Mouse (Mus musculus) urinary bladder, postnatal 4 days (tissue): Measurements from ENCODE around the gene Trp63.

Source experiments
- DNase-seq, 2 experiments: peaks; one replicate each; pipeline ENCODE4 v3.0.0; 2021 to 2022; ENCODE audit warnings: low spot score in 2 of 2

Trp63 gene

DNA sequence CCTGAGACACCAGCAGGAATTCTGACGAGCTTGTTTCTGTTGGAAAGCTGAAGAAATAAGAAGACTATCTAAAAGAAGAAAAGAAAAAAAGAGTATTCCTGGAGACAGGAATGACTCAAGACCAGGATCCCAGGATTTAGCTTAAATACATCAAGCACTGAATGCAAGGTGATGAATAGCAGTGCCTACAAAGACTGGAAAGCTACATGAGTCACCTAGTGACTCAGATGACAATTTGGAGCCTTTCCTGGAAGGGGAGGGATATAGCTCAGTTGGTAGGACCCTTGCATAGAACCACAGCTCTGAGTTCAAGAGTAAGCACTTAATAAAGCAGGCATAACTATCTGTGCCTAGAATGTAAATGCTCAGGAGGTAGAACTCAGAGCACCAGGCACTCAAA, 93.9 kb downstream of the Trp63 start:
- no peak for DNase-seq

DNA sequence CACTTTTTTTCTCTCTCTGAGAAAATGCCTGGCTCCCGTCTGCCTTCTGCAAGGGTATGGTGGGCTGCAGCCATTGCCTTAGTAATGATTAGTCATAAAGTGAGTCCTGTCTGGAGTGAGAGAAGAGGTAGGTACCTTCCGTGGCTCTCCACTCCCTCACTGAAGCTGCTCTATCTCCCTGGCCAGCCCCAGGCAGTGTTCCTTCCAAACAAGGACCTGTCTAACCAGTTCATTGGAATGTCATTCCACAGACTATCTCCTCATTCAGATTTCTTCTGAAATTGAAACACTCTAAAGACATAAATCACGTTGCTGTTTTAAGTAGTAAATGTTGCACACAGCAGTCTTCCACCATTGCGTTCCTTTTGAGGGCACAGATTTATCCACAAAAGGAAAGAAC, 96.4 kb downstream of the Trp63 start:
- no peak for DNase-seq

DNA sequence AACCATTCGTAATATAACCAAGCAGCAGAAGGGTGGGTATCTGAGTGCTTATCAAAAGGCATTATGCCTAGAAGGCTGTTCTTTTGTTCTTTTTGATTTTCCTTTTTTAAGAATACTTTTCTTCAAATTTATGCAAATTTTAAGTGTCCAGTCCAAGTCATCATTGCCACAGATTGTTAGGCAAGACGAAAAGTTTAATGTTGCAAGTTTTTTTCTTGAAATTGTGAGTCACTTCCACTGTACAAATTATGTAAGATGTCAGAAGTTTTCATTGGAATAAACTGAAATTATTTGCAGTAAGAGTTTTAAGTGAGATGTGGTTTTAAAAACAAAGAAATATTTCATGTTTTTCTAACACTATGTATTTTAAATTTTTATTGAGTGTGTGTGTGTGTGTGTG, 100.7 kb downstream of the Trp63 start:
- no peak for DNase-seq

DNA sequence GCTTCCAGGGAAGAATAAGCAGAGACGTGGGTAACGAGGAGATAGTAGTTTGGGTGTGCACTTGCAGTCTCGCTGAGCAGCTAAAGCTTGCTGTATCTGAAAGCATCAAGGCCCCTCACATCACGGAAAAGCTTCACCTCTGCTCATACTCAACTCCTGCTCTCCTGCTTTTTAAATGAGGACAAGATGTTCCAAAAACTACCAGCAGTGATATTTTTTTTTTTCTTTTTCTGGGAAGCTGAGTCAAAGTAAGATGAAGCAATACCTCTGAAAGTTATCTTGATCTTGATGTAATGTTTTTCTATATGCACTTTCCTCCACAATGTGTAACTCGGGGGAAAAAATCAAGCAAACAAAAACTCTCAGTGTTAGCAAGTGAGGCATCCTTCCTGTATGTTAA, 102.9 kb downstream of the Trp63 start:
- DNase-seq: no peak

DNA sequence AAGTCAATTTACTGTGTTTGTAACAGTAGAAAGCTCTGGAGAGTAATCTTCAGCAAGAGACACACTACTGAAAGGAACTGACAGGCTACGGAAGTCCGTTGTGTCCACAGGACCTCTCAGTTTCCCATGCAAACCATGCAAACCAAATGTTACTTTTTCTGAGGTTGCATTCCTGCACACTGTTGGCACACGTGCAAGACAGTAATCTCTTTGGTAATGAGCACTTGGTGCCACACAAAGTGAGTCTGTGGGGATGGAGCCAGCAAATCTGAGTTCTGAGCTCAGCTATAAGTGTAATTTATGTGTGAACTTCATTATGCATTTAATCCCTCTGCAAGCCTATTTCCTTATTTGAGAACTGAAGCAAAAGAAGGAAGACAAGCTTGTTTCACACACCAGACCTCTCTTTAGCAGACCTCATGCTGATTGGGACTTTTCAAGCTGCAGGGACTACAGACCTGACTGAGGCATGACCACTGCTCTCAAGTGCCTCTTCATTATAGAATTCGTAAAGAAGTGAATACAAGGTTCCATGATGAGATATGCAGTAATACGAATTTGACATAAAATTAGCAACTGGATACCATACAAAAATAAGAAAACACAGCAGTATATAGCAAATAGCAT, 109.2 kb downstream of the Trp63 start:
- no peak for DNase-seq

DNA sequence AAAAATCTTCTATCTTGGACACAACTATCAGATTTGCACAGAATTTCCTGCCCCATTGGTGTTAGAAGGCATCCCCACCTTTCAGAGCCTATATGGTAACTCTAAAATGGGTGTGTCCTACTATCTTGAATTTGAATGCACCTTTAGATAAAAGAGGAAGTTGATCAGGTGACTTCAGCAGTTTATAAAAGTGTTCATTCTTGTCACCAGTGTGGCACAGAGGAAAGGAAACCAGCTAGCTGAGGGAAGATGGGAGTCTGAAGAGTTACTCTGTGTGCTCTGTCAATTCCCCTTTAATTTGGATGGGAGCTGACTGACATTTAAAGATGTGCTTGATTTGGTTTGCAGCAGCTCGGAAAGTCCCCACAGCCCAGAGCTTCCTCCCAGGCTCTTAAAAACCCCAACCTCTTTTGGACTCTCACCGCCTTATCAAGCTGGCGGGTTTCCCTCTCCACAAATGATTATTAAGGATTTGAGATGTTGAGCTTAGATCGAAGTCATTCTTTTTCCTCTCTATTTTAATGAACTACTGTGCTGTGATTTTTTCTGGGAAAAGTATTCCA, 114.2 kb downstream of the Trp63 start:
- DNase-seq: no peak

DNA sequence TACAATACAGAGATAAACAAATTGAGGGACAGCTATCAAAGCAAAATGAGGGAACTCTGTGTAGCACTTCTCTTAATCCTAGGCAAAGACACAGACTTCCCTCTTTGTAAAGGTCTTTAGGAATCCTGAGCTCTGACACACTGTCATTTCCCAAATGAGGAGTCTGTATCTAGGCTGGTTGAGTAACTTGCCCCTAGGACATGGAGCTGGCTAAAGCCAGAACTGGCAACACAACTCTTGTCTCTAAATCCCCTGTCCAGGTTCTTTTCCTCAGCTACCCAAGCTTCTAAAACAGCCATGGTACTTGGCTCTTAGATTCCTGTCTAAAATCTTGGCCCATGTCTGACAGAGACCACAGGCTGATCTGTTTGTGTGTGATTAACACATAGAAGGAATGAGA, 116.1 kb downstream of the Trp63 start:
- DNase-seq: no peak

DNA sequence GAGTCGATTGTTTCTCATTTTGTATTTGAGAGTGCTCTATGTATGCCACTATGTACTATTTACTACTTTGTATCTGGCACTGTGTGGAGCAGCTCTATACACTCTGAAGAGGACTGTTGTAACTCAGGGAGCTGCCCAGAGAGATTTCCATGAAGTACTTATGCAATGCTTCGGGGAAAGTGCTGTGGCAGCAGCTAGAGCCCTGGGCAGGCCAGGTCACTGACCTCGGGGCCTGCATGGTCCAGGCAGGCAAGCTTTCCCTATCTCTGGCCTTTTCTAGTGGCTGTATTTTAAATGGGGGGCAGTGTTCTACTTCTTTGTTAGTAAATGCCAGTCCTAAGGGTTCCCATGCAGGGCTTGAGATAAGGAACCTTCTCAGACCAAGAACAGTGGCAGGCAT, 121.4 kb downstream of the Trp63 start:
- no peak for DNase-seq

DNA sequence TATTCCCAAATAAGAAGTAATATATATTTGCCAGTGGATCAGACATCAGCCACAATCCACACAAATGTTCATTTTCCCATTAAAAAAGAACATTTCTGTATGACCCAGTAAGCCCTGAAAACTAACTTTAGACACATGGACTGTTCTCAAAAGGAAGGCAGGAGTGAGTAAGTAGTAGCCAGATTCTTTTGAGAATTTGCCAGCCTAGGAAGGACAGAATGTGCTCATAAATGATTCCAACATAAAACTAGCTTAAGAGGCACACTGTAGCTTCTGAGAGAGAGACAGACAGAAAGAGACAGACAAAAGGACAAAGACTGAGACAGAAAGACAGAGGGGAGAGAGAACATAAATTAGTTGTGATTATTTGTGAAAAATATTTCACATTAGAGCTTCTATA, 123.6 kb downstream of the Trp63 start:
- no peak for DNase-seq

DNA sequence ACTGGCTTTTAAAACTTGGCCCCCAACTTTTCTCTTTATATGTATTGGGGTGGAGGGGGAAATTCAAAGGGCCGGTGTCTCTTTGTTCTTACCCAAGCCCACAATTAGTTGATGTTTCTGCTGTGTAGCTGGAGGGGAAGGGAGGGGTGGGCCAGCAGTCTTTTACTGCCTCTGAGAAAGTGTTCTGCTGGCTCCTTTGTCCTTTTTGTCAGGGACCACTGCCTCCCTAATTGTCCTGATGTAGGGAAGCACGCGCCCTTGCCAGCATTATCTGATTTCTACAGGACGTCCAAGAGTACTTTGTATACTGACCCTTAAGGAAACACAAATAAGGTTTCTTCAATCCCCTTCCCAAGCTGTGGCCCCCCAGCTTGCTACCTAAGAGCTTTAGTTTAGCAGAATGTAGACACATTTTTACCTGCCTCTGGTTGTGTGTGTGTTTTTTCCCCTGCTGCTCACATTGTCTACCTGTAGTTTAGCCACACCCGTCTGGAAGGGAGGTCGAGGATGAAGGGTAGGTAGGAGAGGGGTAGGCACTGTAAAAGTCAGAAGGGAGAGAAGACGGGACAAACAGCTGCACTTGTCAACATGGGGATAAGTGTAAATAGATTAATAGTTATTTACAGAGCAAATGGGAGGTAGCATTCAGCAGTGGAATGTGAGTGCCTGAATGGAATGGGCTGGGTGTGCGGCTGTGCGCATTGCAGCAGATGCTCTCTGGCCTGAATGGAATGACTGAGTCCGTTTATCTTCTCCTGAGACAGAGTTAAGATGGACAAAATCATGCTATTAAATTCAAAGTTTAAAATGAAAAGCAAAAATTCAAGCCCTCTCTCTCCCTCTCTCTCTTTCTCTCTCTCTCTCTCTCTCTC, 134.4 kb downstream of the Trp63 start:
- no peak for DNase-seq

DNA sequence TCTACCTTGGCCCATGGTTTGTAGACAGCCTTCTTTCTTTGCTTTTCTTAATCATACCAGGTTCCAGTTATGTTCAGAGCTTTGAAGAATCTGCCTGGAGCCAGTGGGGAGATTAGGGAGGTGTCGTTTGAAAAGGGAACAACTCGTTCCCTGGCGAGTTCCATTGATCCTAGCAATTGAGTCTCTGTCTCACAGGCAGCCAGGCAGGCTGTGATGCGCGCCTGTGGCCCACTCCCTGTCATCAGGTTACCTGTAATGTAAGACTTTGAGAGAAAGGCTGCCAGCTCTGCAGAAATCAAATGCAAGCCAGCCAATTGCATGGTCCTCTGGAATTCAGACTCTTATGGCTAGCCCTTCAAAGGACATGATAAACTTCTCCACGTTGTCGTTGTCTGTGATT, 142.5 kb downstream of the Trp63 start:
- DNase-seq: no peak

DNA sequence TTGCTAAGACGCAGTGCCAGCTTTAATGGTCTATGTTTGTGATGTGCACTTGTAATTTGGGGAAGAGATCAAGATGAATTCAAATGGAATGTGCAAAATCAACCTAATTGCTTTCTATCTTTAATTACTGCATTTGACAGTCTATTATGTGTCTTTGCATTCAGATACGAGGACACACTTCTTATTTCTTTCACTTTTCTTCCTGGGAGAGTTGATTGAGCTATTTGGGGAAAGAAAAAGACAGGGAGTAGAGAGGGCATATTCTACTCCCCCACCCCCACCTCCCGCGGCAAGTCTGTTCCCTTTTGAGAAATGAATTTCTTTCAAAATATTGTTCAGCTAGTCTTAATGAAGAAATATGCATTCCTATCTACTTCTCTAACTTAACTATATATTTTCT, 149.0 kb downstream of the Trp63 start:
- DNase-seq: no peak

DNA sequence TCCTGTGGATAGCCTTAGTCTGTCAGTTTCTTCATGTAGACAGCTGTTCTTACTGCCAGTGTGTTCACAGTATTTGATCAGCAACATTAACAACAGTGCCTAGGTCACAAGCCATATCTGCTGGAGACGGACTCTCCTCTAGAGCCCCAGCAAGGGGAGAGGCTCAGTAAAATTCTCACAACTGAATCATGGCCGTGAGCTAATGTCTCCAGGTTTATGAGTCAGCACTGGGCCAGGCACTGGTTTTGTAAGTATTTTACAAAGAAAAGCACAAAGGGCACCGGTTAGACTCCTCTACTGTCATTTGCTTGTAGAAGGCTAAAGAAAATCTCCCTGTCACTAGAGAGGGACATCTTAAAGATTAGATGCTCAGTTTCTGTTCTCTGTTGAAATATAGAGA, 151.7 kb downstream of the Trp63 start:
- no peak for DNase-seq

DNA sequence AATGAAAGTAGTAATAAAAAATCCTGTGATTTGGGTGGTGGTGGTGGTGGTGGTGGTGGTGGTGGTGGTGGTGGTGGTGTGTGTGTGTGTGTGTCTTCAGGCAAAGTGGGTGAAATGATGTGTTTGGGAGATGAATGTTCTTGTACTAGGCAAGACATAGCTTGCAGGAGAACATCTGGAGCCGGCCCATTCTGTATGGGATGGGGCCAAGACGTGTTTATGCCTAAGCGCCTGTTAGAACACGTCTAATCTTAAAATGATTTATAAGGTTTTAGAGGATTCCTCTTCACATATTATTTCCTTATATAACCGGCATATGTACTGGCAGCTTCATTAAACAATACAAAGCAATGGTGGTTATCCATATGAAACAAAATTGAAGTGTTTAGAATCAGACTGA, 152.2 kb downstream of the Trp63 start:
- no peak for DNase-seq

DNA sequence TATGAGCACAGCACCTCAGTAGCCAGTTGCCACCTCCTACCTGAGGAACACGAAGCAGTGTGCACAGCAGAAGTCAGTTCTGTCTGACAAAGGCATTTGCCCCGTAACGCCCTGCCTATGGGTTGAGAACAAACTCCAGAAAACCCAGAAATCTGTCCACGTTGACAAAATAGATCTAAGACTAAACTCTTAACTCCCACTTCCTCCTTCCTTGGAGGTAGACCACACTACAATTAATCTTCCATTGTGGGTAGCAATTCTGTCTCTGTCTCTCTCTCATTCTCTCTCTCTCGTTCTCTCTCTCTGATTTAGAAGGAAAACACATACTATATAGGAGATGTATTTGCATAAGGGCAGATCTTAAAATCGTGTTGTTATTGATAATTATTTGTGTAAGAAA, 159.4 kb downstream of the Trp63 start:
- no peak for DNase-seq

DNA sequence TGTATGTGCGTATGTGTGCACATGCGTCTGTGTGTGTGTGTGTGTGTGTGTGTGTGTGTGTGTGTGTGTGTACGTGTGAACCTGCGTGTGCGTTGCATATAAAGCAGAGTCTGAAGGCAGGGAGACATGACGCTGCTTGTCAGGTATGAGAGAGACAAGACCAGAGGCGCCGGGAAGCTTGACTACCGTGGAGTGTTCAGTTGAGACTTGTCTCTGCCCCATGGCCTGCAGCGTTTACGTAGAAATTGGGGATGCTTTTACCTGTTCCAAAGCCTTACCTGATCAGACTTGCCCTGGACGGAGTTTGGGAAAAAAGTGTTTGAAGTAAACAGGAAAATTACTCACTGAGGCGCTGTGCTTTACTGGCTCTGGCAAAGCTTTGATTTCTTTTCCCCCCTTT, 160.1 kb downstream of the Trp63 start:
- peak in 1 of 2 experiments; percentile 53 for DNase-seq

DNA sequence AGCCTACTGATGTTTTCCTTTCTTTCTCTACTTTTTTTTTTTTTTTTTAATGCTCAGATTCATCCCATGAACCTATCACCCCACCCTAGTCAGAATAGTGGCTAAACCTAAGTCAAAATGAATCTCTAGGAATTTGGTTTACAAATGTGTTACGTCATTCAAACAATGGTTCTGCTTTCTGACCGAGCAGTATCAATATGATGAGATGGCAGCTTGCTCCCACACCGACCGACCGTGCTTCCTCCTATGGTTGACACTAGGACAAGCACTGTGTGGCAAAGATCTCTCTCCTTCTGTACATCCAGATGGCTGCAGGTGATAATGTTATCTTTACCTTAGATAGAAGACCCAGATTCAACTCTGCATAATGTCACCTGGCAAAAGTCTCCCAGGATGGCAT, 163.0 kb downstream of the Trp63 start:
- no peak for DNase-seq

DNA sequence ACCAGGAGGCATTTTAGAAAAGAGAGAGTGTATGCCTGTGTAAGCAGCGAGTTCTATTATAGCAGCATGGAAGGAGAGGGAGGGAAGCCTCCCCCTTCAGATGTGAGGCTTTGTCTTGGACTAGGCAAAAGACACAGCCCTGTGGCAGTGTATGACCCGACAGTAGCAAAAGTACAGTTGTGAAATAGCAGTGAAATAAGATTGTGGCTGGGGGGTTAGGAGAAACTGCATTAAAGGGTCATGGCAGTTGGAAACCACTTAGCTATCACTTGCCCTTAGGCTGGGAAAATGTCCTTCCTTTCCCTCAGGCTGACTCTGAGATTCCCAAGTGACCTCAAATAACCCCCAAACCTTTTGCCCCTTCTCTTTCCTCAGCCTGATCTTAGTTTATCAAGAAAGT, 164.9 kb downstream of the Trp63 start:
- DNase-seq: no peak

DNA sequence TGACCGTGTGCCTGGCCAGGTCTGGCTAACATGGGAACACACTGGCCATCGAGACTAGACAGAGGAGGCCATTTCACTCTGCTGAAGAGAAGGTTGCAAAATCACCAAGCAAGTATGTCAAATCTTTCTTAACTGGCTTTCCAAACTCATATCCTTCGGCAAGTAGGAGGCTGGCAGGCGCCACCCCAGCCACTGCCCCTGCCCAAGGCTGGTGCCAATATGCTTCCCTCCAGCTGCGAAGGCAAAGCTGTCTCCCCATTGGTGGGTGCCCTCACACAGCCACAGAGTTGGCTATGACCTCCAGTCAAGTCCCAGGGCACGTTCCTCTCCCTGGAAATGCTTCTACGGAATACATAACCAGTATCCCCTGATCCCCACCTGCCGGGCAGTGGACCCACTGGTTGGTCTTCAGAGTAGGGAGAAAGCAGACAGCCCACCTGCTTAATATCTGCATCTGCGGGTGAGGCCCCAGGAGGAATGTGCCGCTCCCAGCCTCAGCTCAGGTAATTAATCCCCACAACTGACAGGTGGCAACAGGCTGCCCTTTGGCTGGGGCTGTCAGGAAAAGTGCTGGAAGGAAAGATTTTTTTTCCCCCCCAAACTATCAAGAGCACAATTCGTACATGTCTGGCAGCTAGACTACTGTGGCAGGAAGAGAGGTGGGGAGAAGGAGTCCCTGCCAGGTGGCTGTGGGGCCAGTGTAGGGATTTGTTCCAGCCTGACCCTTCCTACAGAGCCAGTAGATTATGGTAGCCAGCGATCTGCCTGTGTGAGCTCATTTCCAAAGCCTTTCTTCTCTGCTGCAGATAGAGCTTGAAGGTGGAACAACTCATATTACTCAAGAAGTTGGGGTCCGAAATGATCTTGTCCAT, 166.3 kb downstream of the Trp63 start:
- DNase-seq: peak in 1 of 2 experiments; percentile 25

DNA sequence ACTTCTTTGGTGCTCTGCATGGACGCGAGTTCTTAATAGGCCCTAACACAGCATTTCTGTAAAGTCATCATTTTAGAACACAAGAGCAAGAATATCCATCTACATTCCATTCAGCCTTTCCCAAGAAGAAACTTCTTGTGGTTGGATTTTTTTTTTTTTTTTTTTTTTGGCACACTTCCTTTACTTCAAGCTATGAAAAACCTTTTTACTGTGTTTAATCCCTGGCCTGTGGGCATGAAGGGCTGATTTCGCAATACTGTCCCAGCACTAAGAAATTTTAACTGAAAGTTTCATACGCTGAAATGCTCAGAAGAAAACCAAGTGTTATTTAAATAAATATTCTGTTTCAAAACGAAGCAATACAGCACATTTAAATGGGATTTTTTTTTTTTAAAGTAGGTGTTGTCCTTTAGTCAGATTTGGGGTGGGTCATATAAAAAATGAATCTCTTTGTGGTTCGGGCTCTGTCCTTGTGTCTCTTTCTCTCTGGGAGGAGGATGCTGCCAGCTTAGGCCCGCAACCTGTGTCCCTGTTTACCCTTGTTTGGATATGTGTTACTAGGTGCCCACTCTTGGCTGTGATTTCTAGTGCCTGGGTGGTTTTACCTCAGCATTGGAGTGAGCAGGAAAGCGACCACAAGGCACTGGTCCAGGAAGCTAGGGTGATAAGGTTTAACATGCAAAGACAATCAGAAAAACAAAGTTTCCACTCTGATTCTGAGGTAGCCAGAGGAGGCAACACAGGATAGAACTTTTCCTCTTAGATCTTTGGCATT, 177.4 kb downstream of the Trp63 start:
- DNase-seq: no peak

DNA sequence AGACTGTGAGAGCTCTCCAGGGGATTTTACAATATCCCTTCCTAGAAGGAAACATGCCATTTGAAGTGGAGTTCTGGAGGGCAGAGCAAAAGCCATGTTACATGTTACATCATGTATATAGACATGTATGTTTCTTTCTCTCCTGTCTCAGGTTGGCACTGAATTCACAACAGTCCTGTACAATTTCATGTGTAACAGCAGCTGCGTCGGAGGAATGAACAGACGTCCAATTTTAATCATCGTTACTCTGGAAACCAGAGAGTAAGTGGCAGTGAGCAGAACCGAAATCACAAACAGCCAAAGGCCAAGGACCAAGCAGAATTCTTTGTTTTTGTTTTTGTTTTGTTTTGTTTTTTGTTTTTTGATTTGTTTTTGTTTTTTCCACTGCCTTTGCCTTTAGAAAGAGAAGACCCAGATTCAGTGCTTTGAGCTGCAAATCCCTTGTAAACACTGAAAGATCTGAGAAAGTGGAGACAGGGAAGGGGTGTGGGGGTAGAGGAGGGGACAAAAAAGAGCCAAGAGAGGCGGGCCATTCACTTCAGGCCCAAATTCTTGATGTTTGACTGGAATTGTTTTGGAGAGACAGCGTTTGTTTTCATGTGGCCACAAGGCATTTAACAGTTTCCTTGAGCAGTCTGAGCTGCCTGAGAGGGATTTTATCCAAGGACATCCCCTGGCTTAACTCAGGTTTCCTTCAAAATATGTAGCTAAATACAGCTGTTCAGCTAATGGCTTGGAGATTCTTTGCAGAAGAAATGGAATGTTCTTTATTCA, 181.7 kb downstream of the Trp63 start:
- DNase-seq: peak in 1 of 2 experiments; percentile 36
